Mouse (Mus musculus): Measurements from ENCODE around the gene Ttc41. TPM values are rescaled to one million over a fixed set of nuclear protein-coding genes. Genes with fewer than 3 reads are reported as not detected.

The Ttc41 gene
- polyA plus RNA-seq, 1 experiment from 2014 or later = 2.5 TPM

DNA sequence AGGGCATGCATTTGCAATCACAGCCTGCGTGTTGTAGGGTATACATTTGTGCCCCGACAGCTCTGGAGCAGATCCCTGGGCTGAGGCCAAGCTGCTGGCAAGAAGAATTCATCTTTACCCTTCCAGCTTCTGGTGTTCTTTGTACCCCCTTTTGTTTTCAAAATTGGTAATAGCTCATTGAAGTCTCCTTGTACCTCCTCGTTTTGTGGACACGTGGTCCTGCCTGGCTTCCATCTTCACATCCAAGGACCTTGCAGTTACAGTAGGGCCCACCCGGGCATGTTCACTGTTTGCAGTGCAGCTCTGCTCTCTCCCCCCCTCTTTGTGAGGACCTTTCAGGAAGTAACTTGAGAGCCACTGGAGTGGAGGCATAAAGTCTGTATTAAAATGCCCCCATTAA, 82.6 kb downstream of the Ttc41 start:
- Histone ChIP-seq H3K9ac (no peak overlapping the region), H3K4me3 (replicated peaks; ENCODE audit: low read length) (no peak overlapping the region), H3K27ac (no peak overlapping the region), H3K4me1 (replicated peaks; ENCODE audit: control insufficient read depth, insufficient read depth, low read length) (no peaks in the 10 kb centered on the region), H3K27me3 (ENCODE audit: control insufficient read depth, insufficient read depth, low read length) (no peaks in the 10 kb centered on the region), H3K4me2 (replicated peaks) (no peak overlapping the region), H3K9me3 (ENCODE audit: control insufficient read depth, low read length) (no peaks in the 10 kb centered on the region), H3K36me3 (replicated peaks; ENCODE audit: control insufficient read depth, insufficient read depth) (no peaks in the 10 kb centered on the region)
- DNase-seq (ENCODE audit: low spot score) (no peak), ATAC-seq (ENCODE audit: low FRiP score) (no peak)
- WGBS = 48% methylated on average over 5 of the region's 5 CpGs

DNA sequence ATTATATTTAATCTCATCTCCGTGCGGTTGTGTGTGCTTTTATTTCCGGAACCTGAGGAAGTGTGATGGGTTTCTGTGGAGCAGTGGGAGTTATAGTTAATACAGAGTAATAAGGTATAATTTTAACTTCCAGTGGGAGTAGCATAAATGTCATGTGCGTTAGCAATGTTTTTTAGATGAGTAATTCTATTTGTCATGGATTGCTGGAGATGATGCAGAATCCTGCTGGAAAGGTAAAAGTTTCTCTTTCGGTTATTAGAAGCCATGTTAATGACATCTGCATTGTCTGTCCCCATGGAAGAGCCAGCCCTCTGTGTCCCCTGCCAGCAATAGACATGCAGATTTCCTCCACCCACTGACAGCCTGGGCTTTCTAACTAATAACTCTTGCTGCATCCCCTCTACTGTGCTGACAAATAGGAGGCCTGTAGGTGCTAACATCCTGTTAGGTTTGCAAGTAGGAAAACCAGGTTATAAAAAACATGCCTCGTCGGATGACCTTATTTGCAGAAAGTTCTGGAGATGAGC, 83.6 kb downstream of the Ttc41 start:
- Histone ChIP-seq H3K4me3 (replicated peaks; ENCODE audit: low read length) (no peak overlapping the region), H3K27ac (no peak overlapping the region), H3K36me3 (replicated peaks; ENCODE audit: control insufficient read depth, insufficient read depth) (no peaks in the 10 kb centered on the region), H3K4me2 (replicated peaks) (no peak overlapping the region), H3K9me3 (ENCODE audit: control insufficient read depth, low read length) (no peaks in the 10 kb centered on the region), H3K4me1 (replicated peaks; ENCODE audit: control insufficient read depth, insufficient read depth, low read length) (no peaks in the 10 kb centered on the region), H3K27me3 (ENCODE audit: control insufficient read depth, insufficient read depth, low read length) (no peaks in the 10 kb centered on the region), H3K9ac (no peak overlapping the region)
- DNase-seq (ENCODE audit: low spot score) = no peak
- ATAC-seq (ENCODE audit: low FRiP score) = no peak
- WGBS = 67% methylated on average over 7 of the region's 7 CpGs

DNA sequence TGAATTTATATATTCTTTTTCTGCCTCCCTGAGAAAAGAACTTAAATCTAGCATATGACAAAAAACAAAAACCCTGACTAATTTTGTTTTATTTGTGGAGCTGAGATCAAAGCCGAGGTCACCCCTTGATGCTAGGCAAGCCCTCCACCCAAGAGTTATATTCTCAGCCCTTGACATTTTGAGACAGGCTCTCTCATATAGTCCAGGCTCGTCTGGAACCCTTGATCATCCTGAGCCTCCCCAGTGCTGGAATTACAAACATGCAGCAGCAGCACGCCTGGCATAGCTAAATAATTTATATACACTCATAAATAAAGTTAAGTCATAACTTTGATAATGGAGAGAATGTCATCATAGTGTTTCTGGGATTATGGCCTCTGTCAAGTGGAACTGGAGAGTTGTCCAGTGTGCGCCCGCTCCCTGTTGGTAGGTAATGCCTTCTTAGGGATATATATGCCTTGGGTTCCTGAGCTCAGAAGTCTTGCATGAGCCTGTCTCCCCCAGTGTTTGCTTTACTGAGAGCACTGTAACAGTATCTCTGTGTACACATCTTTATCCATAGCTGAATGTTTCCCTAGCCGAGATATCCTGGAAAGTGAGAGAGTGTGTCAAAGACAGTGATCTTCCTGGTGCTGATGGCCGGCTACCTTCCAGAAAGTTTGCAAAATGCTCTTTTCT, 86.0 kb downstream of the Ttc41 start:
- H3K9ac ChIP-seq = no peak overlapping the region
- WGBS = 83% methylated on average over 7 of the region's 7 CpGs
- no peak overlapping the region for H3K27ac ChIP-seq
- H3K36me3 ChIP-seq (replicated peaks; ENCODE audit: control insufficient read depth, insufficient read depth) = no peaks in the 10 kb centered on the region
- H3K9me3 ChIP-seq (ENCODE audit: control insufficient read depth, low read length) = no peaks in the 10 kb centered on the region
- no peaks in the 10 kb centered on the region for H3K4me1 ChIP-seq (replicated peaks; ENCODE audit: control insufficient read depth, insufficient read depth, low read length)
- DNase-seq (ENCODE audit: low spot score) (no peak), ATAC-seq (ENCODE audit: low FRiP score) (no peak)
- H3K4me2 ChIP-seq (replicated peaks) = no peak overlapping the region
- H3K27me3 ChIP-seq (ENCODE audit: control insufficient read depth, insufficient read depth, low read length) = no peaks in the 10 kb centered on the region
- no peak overlapping the region for H3K4me3 ChIP-seq (replicated peaks; ENCODE audit: low read length)

DNA sequence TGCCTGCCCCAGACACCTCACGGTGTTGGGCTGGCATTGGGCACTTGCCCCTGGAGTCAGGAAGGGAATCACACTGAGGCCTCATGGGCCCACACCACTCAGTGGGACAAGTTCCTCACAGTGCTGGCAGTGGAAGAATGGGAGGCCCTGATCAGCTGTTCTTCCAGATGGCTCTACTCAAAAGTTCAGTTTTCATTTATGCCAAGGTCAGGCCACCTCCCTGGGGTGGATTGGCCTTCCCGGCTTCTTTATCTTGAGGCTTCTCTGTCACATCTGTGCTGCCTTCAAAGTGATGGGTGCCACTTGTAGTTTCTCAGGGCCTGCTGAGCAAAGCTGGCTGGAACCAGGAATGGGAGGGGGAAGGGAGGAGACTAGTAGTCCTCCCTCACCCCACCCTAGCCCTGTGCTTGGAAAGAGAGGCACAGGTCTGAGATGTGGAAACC, 87.9 kb downstream of the Ttc41 start:
- Histone ChIP-seq H3K4me2 (replicated peaks) (no peak overlapping the region), H3K4me3 (replicated peaks; ENCODE audit: low read length) (no peak overlapping the region), H3K4me1 (replicated peaks; ENCODE audit: control insufficient read depth, insufficient read depth, low read length) (no peaks in the 10 kb centered on the region), H3K9ac (no peak overlapping the region), H3K9me3 (ENCODE audit: control insufficient read depth, low read length) (no peaks in the 10 kb centered on the region), H3K27me3 (ENCODE audit: control insufficient read depth, insufficient read depth, low read length) (no peaks in the 10 kb centered on the region), H3K27ac (no peak overlapping the region), H3K36me3 (replicated peaks; ENCODE audit: control insufficient read depth, insufficient read depth) (no peaks in the 10 kb centered on the region)
- 53% methylated on average over 2 of the region's 2 CpGs for WGBS
- DNase-seq (ENCODE audit: low spot score) (no peak), ATAC-seq (ENCODE audit: low FRiP score) (no peak)

DNA sequence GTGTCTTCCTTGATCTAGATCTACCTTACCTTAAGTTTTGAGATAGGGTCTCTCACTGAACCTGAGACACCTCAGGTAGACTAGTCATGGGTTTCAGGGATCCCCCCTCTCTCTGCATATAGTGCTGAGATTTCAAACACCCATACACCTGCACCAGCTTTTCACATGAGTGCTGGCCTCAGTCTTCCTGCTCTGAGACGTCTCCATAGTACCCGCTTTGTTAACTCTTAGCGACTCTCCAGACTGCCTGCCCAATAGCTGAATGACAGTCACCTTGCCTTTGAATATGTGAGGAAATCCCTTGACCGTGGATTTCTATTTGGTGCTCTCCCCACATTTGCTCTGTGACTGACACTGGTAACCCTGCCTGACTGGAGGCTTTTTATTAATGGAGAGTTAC, 88.6 kb downstream of the Ttc41 start:
- no peak overlapping the region for H3K27ac ChIP-seq
- 91% methylated on average over 4 of the region's 4 CpGs for whole genome bisulfite sequencing
- H3K4me2 ChIP-seq (replicated peaks) = no peak overlapping the region
- H3K27me3 ChIP-seq (ENCODE audit: control insufficient read depth, insufficient read depth, low read length) = no peaks in the 10 kb centered on the region
- H3K4me3 ChIP-seq (replicated peaks; ENCODE audit: low read length) = no peak overlapping the region
- peak; percentile 12 for DNase-seq (ENCODE audit: low spot score)
- H3K9me3 ChIP-seq (ENCODE audit: control insufficient read depth, low read length) = no peaks in the 10 kb centered on the region
- no peak for ATAC-seq (ENCODE audit: low FRiP score)
- no peaks in the 10 kb centered on the region for H3K36me3 ChIP-seq (replicated peaks; ENCODE audit: control insufficient read depth, insufficient read depth)
- no peak overlapping the region for H3K9ac ChIP-seq
- no peaks in the 10 kb centered on the region for H3K4me1 ChIP-seq (replicated peaks; ENCODE audit: control insufficient read depth, insufficient read depth, low read length)

DNA sequence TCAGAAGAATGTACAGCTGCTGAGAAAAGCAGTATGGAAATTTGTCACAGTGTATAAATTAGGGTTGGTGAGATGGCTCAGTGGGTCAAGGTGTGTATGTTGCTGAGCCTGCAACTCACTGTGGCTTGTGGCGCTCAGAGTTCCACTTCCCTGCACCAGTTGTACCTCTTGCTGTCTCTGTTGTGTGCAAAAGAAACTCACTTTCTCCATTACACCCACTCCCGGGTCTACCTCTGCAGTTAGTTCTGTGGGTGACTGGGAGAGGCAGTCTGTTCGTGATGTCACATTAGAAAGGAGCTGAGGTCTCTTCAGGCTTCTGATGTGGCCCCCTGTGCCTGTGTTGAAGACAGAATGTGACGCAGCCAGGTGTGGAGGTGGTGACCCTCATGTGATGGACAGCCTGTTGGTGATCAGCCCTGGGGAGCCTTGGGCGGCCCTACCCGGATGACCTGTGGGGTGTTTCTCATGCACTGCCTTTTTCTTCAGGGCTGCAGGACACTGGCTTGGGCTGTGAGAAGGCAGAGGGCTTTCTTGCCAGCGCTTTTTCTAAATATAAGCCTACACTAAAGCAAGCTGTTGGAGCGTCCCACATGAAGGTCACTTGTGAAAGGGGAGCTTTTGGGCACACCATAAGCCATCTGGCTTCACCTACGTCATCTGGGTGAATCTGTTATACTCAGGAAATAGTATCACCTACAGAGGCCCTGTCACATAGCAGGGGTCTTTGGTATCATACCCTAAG, 89.4 kb downstream of the Ttc41 start:
- H3K9ac ChIP-seq = no peak overlapping the region
- no peaks in the 10 kb centered on the region for H3K36me3 ChIP-seq (replicated peaks; ENCODE audit: control insufficient read depth, insufficient read depth)
- H3K27me3 ChIP-seq (ENCODE audit: control insufficient read depth, insufficient read depth, low read length) = no peaks in the 10 kb centered on the region
- DNase-seq (ENCODE audit: low spot score) (no peak), ATAC-seq (ENCODE audit: low FRiP score) (no peak)
- no peak overlapping the region for H3K27ac ChIP-seq
- 87% methylated on average over 9 of the region's 9 CpGs for WGBS
- no peaks in the 10 kb centered on the region for H3K4me1 ChIP-seq (replicated peaks; ENCODE audit: control insufficient read depth, insufficient read depth, low read length)
- no peak overlapping the region for H3K4me3 ChIP-seq (replicated peaks; ENCODE audit: low read length)
- no peak overlapping the region for H3K4me2 ChIP-seq (replicated peaks)
- H3K9me3 ChIP-seq (ENCODE audit: control insufficient read depth, low read length) = no peaks in the 10 kb centered on the region

DNA sequence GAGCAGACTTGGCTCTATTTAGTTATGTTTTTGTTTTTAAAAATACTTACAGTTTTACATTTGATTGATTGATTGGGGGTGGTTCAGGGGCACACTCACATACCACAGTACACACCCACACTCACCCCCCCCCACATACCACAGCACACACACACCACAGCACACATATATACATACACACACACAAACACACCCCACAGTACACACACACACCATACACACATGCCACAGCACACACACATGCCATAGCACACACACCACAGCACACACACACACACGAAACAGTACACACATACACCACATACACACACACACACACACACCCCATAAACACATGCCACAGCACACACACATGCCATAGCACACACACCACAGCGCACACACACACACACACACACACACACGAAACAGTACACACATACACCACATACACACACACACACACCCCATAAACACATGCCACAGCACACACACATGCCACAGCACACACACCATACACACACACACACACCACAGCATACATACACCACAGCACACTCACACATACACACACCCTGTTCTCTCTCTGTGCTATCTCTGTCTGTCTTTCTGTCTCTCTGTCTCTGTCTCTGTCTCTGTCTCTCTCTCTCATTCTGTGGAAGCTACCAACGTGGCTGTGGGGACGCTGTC, 90.6 kb downstream of the Ttc41 start:
- Histone ChIP-seq H3K4me1 (replicated peaks; ENCODE audit: control insufficient read depth, insufficient read depth, low read length) (no peaks in the 10 kb centered on the region), H3K36me3 (replicated peaks; ENCODE audit: control insufficient read depth, insufficient read depth) (no peaks in the 10 kb centered on the region), H3K4me3 (replicated peaks; ENCODE audit: low read length) (no peak overlapping the region), H3K9me3 (ENCODE audit: control insufficient read depth, low read length) (no peaks in the 10 kb centered on the region), H3K27ac (no peak overlapping the region), H3K27me3 (ENCODE audit: control insufficient read depth, insufficient read depth, low read length) (no peaks in the 10 kb centered on the region), H3K9ac (no peak overlapping the region), H3K4me2 (replicated peaks) (no peak overlapping the region)
- 97% methylated on average over 5 of the region's 5 CpGs for WGBS
- DNase-seq (ENCODE audit: low spot score) (no peak), ATAC-seq (ENCODE audit: low FRiP score) (peak; percentile 40; the same call in 1 of the 2 replicates)

DNA sequence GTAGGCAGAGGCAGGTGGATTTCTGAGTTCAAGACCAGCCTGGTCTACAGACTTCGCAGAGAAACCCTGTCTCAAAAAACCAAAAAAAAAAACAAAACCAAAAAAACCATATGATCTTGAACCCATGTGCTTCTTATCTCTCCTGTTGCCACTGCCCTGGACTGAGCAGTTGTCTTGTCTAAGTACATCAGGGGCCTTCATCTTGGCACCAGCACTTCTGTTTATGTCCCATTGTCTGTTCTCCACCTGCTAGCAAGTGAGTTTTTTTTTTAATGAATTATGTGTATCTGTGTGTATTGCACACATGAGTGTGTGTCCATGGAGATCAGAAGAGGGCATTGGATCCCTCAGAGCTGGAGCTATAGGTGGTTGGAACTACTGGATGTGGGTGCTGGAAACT, 101.8 kb downstream of the Ttc41 start:
- Histone ChIP-seq H3K9me3 (ENCODE audit: control insufficient read depth, low read length) (no peaks in the 10 kb centered on the region), H3K4me3 (replicated peaks; ENCODE audit: low read length) (no peak overlapping the region), H3K27ac (no peak overlapping the region), H3K9ac (no peak overlapping the region), H3K4me2 (replicated peaks) (no peak overlapping the region), H3K36me3 (replicated peaks; ENCODE audit: control insufficient read depth, insufficient read depth) (0 out of 2 replicates have a peak, but pooled peaks cover 3% of the 10 kb centered on the region), H3K27me3 (ENCODE audit: control insufficient read depth, insufficient read depth, low read length) (no peaks in the 10 kb centered on the region), H3K4me1 (replicated peaks; ENCODE audit: control insufficient read depth, insufficient read depth, low read length) (no peaks in the 10 kb centered on the region)
- 100% methylated on average over 1 of the region's 1 CpGs for WGBS
- DNase-seq (ENCODE audit: low spot score) = no peak
- no peak for ATAC-seq (ENCODE audit: low FRiP score)

DNA sequence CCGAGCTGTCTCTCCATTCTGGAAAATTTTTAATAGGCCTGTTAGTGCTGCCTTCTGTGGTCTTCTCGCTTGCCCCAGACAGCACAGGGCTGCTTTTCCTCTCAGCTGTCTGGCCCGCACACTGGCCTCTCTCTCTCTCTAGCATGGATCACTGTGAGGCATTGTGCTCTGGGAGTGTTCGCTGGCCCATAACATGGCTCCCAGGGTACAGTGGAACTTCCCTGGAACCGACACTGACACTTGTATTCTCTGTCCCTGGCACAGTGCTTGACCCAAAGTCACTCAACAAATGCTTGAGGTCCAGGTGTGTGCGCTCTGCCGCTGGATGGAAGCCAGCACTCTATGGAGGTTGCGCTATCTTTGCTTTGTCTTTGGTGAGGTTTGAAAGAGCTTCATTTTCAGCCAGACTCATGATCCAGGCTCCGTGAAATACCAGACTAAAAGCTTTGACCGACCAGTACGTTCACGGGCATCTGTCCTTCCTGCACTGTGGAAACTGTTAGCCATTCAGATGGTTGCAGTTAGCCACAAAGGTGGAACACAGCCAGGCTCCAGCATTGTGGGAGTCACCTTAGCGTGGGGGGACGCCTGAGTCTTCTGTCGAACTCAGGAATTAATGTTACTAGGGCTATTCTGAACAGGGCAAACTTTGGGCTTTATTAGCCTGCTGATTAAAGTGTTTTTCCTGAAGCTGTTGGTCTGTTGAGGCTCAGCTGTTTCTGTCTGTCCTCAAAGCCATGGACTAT, 102.6 kb downstream of the Ttc41 start:
- DNase-seq (ENCODE audit: low spot score) = no peak
- Histone ChIP-seq H3K4me2 (replicated peaks) (no peak overlapping the region), H3K27ac (no peak overlapping the region), H3K4me1 (replicated peaks; ENCODE audit: control insufficient read depth, insufficient read depth, low read length) (no peaks in the 10 kb centered on the region), H3K27me3 (ENCODE audit: control insufficient read depth, insufficient read depth, low read length) (no peaks in the 10 kb centered on the region), H3K36me3 (replicated peaks; ENCODE audit: control insufficient read depth, insufficient read depth) (0 out of 2 replicates have a peak, but pooled peaks cover 3% of the 10 kb centered on the region), H3K9me3 (ENCODE audit: control insufficient read depth, low read length) (no peaks in the 10 kb centered on the region), H3K9ac (no peak overlapping the region), H3K4me3 (replicated peaks; ENCODE audit: low read length) (no peak overlapping the region)
- 64% methylated on average over 15 of the region's 15 CpGs for WGBS
- no peak for ATAC-seq (ENCODE audit: low FRiP score)
